Mouse (Mus musculus): Measurements from ENCODE around the gene Shox2. TPM values are rescaled to one million over a fixed set of nuclear protein-coding genes. Genes with fewer than 3 reads are reported as not detected.

The Shox2 gene
- polyA plus RNA-seq, 1 experiment from 2014 or later = not detected

DNA sequence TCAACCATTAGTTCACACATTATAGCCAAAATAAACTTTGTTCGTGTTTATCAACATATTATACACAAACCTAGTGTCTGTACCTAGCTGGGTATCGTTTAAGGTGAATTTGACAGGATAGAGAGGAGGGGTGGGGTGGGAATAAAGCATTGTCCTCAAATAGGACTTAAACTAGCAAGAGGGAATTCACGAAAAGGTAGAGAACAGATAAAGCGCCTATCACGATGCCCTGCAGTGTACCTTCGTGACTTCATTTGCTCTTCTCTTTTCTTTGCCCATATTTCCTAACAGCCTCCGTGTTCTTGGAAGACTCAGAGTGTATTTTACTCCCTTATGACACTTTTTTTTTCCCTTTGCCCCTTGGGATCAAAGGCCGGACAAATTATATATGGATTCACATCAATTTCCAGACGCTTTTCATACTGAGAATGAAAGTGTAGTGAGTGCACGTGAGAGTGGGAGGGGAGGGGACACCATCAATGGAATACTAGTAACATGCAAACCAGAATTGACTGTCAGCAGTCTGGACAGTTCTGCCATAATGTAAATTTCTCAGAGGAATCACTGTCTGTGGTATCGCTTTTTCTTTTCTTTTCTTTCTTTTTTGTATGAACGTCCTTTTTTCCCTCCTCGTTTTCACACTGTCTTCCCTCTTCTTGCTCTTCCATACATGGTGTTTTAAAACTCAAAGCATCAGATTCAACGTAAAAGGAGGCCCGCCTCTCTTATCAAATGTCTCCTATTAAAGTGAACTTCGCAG, 9.2 kb downstream of the Shox2 start:
- Histone ChIP-seq H3K4me1 (ENCODE audit: control insufficient read depth, insufficient read depth, low read length) (no peaks in the 10 kb centered on the region), H3K9ac (replicated peaks; ENCODE audit: low read depth, low read length) (no peak overlapping the region), H3K4me2 (replicated peaks; ENCODE audit: low read depth, low read length) (no peak overlapping the region), H3K36me3 (ENCODE audit: control insufficient read depth, insufficient read depth, low read length) (no peaks in the 10 kb centered on the region), H3K4me3 (ENCODE audit: low read depth, low read length) (no peak overlapping the region), H3K27ac (ENCODE audit: low read length) (no peak overlapping the region), H3K27me3 (ENCODE audit: control insufficient read depth, insufficient read depth, low read length) (peaks cover 55% of the 10 kb centered on the region), H3K9me3 (ENCODE audit: control insufficient read depth, low read depth, low read length) (no peaks in the 10 kb centered on the region)
- no peak for ATAC-seq (ENCODE audit: insufficient number of reproducible peaks, insufficient read depth, low FRiP score, low read depth)
- WGBS = 5% methylated on average over 16 of the region's 16 CpGs

DNA sequence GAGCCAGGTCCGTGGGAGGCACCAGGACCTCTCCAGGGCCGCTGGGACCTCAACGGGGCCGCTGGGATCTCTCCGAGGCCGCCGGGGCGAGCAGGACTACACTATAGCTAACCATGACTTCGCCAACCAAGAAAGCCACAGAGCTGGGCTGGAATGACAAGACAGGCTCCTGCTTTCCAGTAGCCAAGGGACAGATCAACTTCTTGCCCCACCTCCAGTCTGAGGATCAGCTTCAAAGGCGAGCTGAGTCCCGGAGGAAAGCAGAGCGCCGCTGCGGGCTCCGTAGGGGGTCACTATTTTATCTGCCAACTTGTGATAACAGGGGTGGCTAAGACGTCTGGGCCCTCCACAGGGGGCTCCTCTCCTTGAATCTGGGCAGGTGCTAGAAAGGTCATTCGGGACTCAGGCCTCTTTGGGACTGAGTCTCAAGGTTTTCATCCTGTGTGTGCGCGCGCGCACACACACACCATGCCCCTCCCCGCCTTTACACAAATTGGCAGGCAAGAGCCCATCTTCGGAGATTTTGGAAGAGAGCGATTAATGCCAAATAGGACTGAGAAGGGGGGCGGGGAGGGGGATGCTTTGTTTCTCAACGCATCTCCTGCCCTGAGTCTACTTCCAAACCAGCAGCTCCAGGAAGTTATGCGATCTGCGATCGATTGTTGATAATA, 10.8 kb downstream of the Shox2 start:
- H3K9ac ChIP-seq (replicated peaks; ENCODE audit: low read depth, low read length) = no peak overlapping the region
- no peaks in the 10 kb centered on the region for H3K36me3 ChIP-seq (ENCODE audit: control insufficient read depth, insufficient read depth, low read length)
- H3K4me1 ChIP-seq (ENCODE audit: control insufficient read depth, insufficient read depth, low read length) = no peaks in the 10 kb centered on the region
- under 1% methylated on average over 29 of the region's 29 CpGs for WGBS
- no peak for ATAC-seq (ENCODE audit: insufficient number of reproducible peaks, insufficient read depth, low FRiP score, low read depth)
- H3K4me3 ChIP-seq (ENCODE audit: low read depth, low read length) = 0 out of 2 replicates have a peak overlapping the region, but pooled peaks have one; percentile 2
- H3K9me3 ChIP-seq (ENCODE audit: control insufficient read depth, low read depth, low read length) = no peaks in the 10 kb centered on the region
- peaks cover 43% of the 10 kb centered on the region for H3K27me3 ChIP-seq (ENCODE audit: control insufficient read depth, insufficient read depth, low read length)
- no peak overlapping the region for H3K27ac ChIP-seq (ENCODE audit: low read length)
- no peak overlapping the region for H3K4me2 ChIP-seq (replicated peaks; ENCODE audit: low read depth, low read length)

DNA sequence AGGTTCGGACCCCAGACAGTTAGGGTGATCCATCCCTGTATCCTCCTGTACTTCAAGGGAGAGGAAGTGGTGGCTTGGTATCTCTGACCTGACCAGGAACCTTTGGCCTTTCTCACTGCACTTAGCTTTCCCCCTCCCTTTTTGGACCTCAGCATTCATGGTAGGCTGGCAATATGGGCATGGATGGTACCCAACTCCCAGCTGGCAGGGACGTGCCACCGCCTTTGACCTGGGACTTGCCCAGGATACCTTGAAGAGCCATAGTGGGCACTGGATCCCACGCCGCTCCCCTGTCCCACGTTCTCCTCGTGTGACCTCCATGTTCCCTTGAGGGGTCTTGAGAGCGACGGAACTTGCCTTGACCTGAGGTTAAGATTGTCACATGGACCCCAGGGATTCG, 11.3 kb downstream of the Shox2 start:
- 2% methylated on average over 10 of the region's 10 CpGs for WGBS

DNA sequence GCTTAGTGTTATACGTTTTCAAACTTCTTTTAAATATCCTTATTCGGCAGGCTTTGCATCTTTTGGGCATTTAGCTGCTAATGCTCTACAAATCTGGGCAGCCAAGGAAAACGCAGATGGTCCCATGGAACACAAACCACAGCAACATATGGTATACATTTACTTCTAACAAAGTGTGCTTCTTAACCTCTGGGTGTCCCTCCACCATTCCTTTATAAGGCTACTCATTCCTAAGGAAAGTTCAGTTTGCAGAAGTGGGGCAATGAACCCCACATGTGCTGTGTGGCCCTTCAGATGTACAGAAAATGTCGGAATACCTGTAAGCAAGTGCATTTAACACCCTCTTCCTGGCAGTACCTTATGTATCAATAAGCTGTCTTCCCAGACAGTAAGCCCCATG, 14.1 kb downstream of the Shox2 start:
- Histone ChIP-seq H3K9ac (replicated peaks; ENCODE audit: low read depth, low read length) (no peak overlapping the region), H3K4me1 (ENCODE audit: control insufficient read depth, insufficient read depth, low read length) (no peaks in the 10 kb centered on the region), H3K4me3 (ENCODE audit: low read depth, low read length) (no peak overlapping the region), H3K27me3 (ENCODE audit: control insufficient read depth, insufficient read depth, low read length) (peaks cover 24% of the 10 kb centered on the region), H3K9me3 (ENCODE audit: control insufficient read depth, low read depth, low read length) (no peaks in the 10 kb centered on the region), H3K4me2 (replicated peaks; ENCODE audit: low read depth, low read length) (no peak overlapping the region), H3K36me3 (ENCODE audit: control insufficient read depth, insufficient read depth, low read length) (no peaks in the 10 kb centered on the region), H3K27ac (ENCODE audit: low read length) (no peak overlapping the region)
- no peak for ATAC-seq (ENCODE audit: insufficient number of reproducible peaks, insufficient read depth, low FRiP score, low read depth)
- WGBS = 71% methylated on average over 4 of the region's 4 CpGs

More for the DNA sequence above, 11.3 kb downstream of the Shox2 start:
- Histone ChIP-seq H3K36me3 (ENCODE audit: control insufficient read depth, insufficient read depth, low read length) (no peaks in the 10 kb centered on the region), H3K4me1 (ENCODE audit: control insufficient read depth, insufficient read depth, low read length) (no peaks in the 10 kb centered on the region), H3K27ac (ENCODE audit: low read length) (no peak overlapping the region), H3K4me2 (replicated peaks; ENCODE audit: low read depth, low read length) (no peak overlapping the region), H3K4me3 (ENCODE audit: low read depth, low read length) (no peak overlapping the region), H3K27me3 (ENCODE audit: control insufficient read depth, insufficient read depth, low read length) (peaks cover 43% of the 10 kb centered on the region), H3K9me3 (ENCODE audit: control insufficient read depth, low read depth, low read length) (no peaks in the 10 kb centered on the region), H3K9ac (replicated peaks; ENCODE audit: low read depth, low read length) (no peak overlapping the region)
- ATAC-seq (ENCODE audit: insufficient number of reproducible peaks, insufficient read depth, low FRiP score, low read depth) = no peak

DNA sequence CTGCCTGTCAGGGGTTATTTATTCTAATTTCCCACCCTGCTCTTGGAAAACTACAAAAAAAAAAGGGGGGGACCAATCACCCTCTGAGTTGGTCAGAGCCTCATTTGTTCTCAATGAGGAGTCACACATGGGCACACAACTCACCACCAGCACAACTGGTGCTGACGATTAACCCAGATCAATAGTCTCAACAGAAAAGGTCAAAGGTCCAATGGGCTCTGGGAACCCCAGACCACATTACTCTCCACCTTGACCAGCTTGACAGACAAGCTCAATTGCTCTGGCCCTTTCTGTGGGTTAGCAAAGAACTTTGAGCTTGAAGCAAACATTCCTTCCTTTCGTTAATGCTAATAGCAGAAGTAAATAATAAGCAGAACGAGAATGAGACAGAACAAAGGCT, 16.7 kb downstream of the Shox2 start:
- H3K27me3 ChIP-seq (ENCODE audit: control insufficient read depth, insufficient read depth, low read length) = peaks cover 7% of the 10 kb centered on the region; the same call in 1 of the 2 replicates
- H3K36me3 ChIP-seq (ENCODE audit: control insufficient read depth, insufficient read depth, low read length) = no peaks in the 10 kb centered on the region
- H3K4me1 ChIP-seq (ENCODE audit: control insufficient read depth, insufficient read depth, low read length) = no peaks in the 10 kb centered on the region
- WGBS = 47% methylated on average over 3 of the region's 3 CpGs
- H3K4me3 ChIP-seq (ENCODE audit: low read depth, low read length) = no peak overlapping the region
- no peaks in the 10 kb centered on the region for H3K9me3 ChIP-seq (ENCODE audit: control insufficient read depth, low read depth, low read length)
- ATAC-seq (ENCODE audit: insufficient number of reproducible peaks, insufficient read depth, low FRiP score, low read depth) = no peak
- H3K4me2 ChIP-seq (replicated peaks; ENCODE audit: low read depth, low read length) = no peak overlapping the region
- H3K9ac ChIP-seq (replicated peaks; ENCODE audit: low read depth, low read length) = no peak overlapping the region
- H3K27ac ChIP-seq (ENCODE audit: low read length) = no peak overlapping the region

DNA sequence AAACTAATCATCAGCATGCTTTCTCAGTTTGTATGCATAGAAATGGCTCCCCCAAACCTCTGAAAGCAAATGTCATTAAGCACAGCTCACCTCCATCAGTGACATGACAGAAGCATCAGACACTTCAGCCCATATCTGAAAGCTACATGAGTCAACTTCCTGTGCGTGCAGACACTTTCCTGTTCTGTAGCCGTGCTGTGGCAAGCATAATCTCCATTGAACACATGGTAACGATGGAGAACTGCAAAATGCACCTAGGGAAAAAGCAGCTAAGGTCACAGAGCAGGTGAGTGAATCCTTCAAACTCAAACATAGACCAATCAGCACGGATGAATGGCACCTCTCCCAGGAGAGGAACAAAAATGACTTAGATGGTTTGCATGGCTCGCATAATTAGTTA, 21.6 kb downstream of the Shox2 start:
- H3K9ac ChIP-seq (replicated peaks; ENCODE audit: low read depth, low read length) = no peak overlapping the region
- H3K27ac ChIP-seq (ENCODE audit: low read length) = no peak overlapping the region
- no peak overlapping the region for H3K4me2 ChIP-seq (replicated peaks; ENCODE audit: low read depth, low read length)
- no peaks in the 10 kb centered on the region for H3K27me3 ChIP-seq (ENCODE audit: control insufficient read depth, insufficient read depth, low read length)
- WGBS = 42% methylated on average over 5 of the region's 5 CpGs
- H3K36me3 ChIP-seq (ENCODE audit: control insufficient read depth, insufficient read depth, low read length) = no peaks in the 10 kb centered on the region
- no peaks in the 10 kb centered on the region for H3K9me3 ChIP-seq (ENCODE audit: control insufficient read depth, low read depth, low read length)
- no peak for ATAC-seq (ENCODE audit: insufficient number of reproducible peaks, insufficient read depth, low FRiP score, low read depth)
- H3K4me3 ChIP-seq (ENCODE audit: low read depth, low read length) = no peak overlapping the region
- no peaks in the 10 kb centered on the region for H3K4me1 ChIP-seq (ENCODE audit: control insufficient read depth, insufficient read depth, low read length)

DNA sequence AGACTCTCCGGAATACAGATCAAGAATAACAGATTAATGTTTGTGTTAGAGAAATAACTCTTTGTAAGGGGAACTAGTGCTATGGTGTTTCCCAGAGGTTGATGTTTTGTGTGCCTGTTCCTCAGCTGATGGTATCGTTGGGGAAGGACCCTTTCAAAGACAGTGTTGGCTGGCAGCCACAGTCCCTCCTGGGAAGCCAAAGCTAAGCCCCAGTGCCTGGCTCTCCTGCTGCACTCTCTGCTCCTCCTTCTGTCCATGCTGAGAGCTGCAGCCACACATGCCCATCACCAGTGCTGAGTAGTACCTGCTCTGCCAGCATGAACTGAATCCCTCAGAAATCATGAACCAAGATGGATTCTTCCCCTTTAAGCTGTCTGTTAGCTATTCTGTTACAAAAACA, 26.4 kb downstream of the Shox2 start:
- WGBS = 40% methylated on average over 2 of the region's 2 CpGs
- no peaks in the 10 kb centered on the region for H3K27me3 ChIP-seq (ENCODE audit: control insufficient read depth, insufficient read depth, low read length)

DNA sequence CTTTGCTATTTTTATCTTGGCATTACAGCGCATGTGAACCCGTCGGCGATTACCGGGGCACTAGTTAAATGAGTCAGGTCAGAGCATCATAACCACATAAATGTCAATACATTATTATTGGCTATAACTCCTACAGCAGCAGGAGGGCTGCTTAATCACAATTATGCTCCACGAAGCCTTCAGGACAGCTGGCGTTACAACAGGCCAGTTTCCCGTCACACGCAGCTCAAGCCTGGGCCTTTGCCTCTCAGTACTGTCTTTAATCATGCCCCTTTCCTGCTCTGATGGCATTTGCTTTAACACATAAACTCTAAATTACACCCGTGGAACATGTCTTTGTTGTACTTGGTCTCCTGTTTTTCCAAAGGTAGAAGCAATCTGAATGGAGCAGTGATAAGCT, 41.9 kb downstream of the Shox2 start:
- Histone ChIP-seq H3K9ac (replicated peaks; ENCODE audit: low read depth, low read length) (no peak overlapping the region), H3K27ac (ENCODE audit: low read length) (no peak overlapping the region), H3K27me3 (ENCODE audit: control insufficient read depth, insufficient read depth, low read length) (no peaks in the 10 kb centered on the region), H3K4me3 (ENCODE audit: low read depth, low read length) (no peak overlapping the region), H3K36me3 (ENCODE audit: control insufficient read depth, insufficient read depth, low read length) (no peaks in the 10 kb centered on the region), H3K4me2 (replicated peaks; ENCODE audit: low read depth, low read length) (no peak overlapping the region), H3K9me3 (ENCODE audit: control insufficient read depth, low read depth, low read length) (no peaks in the 10 kb centered on the region), H3K4me1 (ENCODE audit: control insufficient read depth, insufficient read depth, low read length) (no peaks in the 10 kb centered on the region)
- no peak for ATAC-seq (ENCODE audit: insufficient number of reproducible peaks, insufficient read depth, low FRiP score, low read depth)
- WGBS = 68% methylated on average over 10 of the region's 10 CpGs

More for the DNA sequence above, 26.4 kb downstream of the Shox2 start:
- no peak overlapping the region for H3K4me3 ChIP-seq (ENCODE audit: low read depth, low read length)
- H3K9me3 ChIP-seq (ENCODE audit: control insufficient read depth, low read depth, low read length) = no peaks in the 10 kb centered on the region
- H3K9ac ChIP-seq (replicated peaks; ENCODE audit: low read depth, low read length) = no peak overlapping the region
- no peak overlapping the region for H3K27ac ChIP-seq (ENCODE audit: low read length)
- H3K4me2 ChIP-seq (replicated peaks; ENCODE audit: low read depth, low read length) = no peak overlapping the region
- no peak for ATAC-seq (ENCODE audit: insufficient number of reproducible peaks, insufficient read depth, low FRiP score, low read depth)
- H3K36me3 ChIP-seq (ENCODE audit: control insufficient read depth, insufficient read depth, low read length) = no peaks in the 10 kb centered on the region
- H3K4me1 ChIP-seq (ENCODE audit: control insufficient read depth, insufficient read depth, low read length) = no peaks in the 10 kb centered on the region

Data from stomach, embryonic 14.5 days (tissue).